Mouse (Mus musculus): ENCODE data around the gene Agpat3.

DNA sequence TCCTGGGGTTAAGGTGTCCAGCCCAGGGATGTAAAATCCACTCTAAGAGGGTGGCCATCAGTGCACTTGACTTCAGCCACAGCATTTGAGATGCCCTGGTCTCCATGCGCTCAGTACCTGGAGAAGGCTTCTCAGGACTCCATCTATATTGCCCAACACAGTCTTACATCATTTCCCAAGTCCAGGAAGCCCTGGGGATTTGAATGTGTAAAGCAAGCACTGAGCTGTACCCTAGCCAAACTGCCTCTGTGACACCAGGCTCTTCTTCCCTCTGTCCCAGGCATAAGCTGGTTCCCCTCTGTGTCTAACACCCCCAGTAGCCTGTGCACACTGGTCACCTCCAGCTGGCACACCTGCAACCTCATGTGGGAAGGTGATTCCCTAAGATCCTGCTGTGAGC is 10.2 kb downstream of the Agpat3 start:
- TF ChIP-seq RAD21 (IDR thresholded peaks at IDR 0.05; ENCODE audit: low read depth, low read length) (no peak), E2F4 (IDR thresholded peaks at IDR 0.05; ENCODE audit: borderline replicate concordance, low read depth, low read length) (no peak), TBP (IDR thresholded peaks at IDR 0.05; ENCODE audit: low read depth, low read length) (no peak), ZKSCAN1 (IDR thresholded peaks at IDR 0.05; ENCODE audit: low read depth, low read length) (no peak), ETS1 (IDR thresholded peaks at IDR 0.05; ENCODE audit: low read depth, low read length) (no peak), KAT2A (conservative IDR thresholded peaks at IDR 0.05; ENCODE audit: low read depth, low read length) (no peak), CTCF (IDR thresholded peaks at IDR 0.05 in 2 of 3, conservative IDR thresholded peaks at IDR 0.05 in 1 of 3; ENCODE audit: control insufficient read depth in 1 of 3, insufficient read depth in 1 of 3, low read depth in 2 of 3, low read length in 3 of 3, poor library complexity in 1 of 3, severe bottlenecking in 1 of 3) (no peak), MAX (IDR thresholded peaks at IDR 0.05; ENCODE audit: low read length) (no peak), CHD1 (IDR thresholded peaks at IDR 0.05; ENCODE audit: low read depth, low read length) (no peak), NELFE (IDR thresholded peaks at IDR 0.05; ENCODE audit: low read depth, low read length) (no peak), GABPA (IDR thresholded peaks at IDR 0.05; ENCODE audit: low read depth, low read length) (no peak), POLR2A (IDR thresholded peaks at IDR 0.05; ENCODE audit: control insufficient read depth in 1 of 2, insufficient read depth in 1 of 2, low read depth in 1 of 2, low read length in 2 of 2, poor library complexity in 1 of 2) (no peak), EP300 (IDR thresholded peaks at IDR 0.05; ENCODE audit: low read depth in 1 of 2, low read length in 2 of 2) (no peak)

Data from MEL (cell line).